Mouse (Mus musculus): Measurements from ENCODE around the gene Tgif1. TPM values are rescaled to one million over a fixed set of nuclear protein-coding genes. Genes with fewer than 3 reads are reported as not detected.

Gene Tgif1
- polyA plus RNA-seq, 1 experiment from 2014 or later, result 10.9 TPM

DNA sequence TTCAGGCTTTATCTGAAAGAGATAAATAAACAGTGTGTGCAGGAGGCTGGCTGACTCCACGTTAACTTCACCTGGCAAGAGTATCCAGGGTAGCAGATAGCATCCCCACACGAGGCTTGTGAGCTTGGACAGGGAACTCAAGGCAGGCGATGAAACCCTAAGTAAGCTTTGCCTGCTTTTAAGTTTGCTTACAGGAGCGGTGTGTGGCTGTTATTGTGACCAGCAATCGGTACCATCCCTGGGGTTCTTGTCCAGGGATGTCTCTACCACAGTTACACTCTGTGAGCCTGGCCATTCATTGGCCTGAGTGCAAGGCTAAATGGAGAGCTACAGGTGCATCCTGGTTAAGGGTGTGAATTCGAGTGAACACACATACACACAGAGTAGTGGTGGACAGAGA, 58.6 kb downstream of the Tgif1 start:
- Histone ChIP-seq H3K9ac (replicated peaks; ENCODE audit: low read depth, low read length) (no peak overlapping the region), H3K36me3 (ENCODE audit: control insufficient read depth, insufficient read depth, low read length) (no peaks in the 10 kb centered on the region)
- ATAC-seq (ENCODE audit: low read depth), result no peak

DNA sequence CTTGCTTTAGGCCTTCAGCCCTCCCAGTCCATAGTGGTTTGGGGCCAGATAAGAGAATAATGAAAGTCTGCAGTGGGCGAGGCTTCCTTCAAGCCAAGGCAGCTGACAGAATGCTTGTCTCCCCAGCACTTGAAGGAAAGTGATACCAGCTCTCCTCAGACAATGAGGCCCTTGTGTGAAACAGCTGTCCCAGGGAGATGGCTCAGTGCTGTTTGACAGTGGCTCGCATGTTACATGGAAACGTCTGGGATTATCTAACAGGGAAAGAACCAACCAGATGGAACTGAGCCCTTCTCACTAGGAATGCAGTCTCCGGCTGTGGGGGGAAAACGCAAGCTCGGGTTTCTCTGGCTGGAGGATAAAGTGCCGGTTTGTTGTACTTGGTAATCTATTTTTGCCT, 59.1 kb downstream of the Tgif1 start:
- no peak overlapping the region for H3K4me3 ChIP-seq (ENCODE audit: low read depth, low read length)
- ATAC-seq (ENCODE audit: low read depth), result peak; percentile 66; the same call in 1 of the 2 replicates
- WGBS, result 14% methylated on average over 7 of the region's 7 CpGs

More for the DNA sequence above, 58.6 kb downstream of the Tgif1 start:
- Histone ChIP-seq H3K4me2 (ENCODE audit: low read depth, low read length) (no peak overlapping the region), H3K4me3 (ENCODE audit: low read depth, low read length) (no peak overlapping the region), H3K27ac (ENCODE audit: low read depth, low read length) (peak overlapping the region; percentile 1), H3K9me3 (ENCODE audit: control insufficient read depth, low read length) (no peaks in the 10 kb centered on the region), H3K4me1 (ENCODE audit: control insufficient read depth, insufficient read depth, low read length) (no peaks in the 10 kb centered on the region), H3K27me3 (ENCODE audit: control insufficient read depth, insufficient read depth, low read length) (no peaks in the 10 kb centered on the region)
- 61% methylated on average over 6 of the region's 6 CpGs for WGBS

More for the DNA sequence above, 59.1 kb downstream of the Tgif1 start:
- peak overlapping the region; percentile 1 for H3K27ac ChIP-seq (ENCODE audit: low read depth, low read length)
- H3K4me1 ChIP-seq (ENCODE audit: control insufficient read depth, insufficient read depth, low read length), result no peaks in the 10 kb centered on the region
- no peak overlapping the region for H3K9ac ChIP-seq (replicated peaks; ENCODE audit: low read depth, low read length)
- no peaks in the 10 kb centered on the region for H3K9me3 ChIP-seq (ENCODE audit: control insufficient read depth, low read length)
- no peaks in the 10 kb centered on the region for H3K27me3 ChIP-seq (ENCODE audit: control insufficient read depth, insufficient read depth, low read length)
- H3K36me3 ChIP-seq (ENCODE audit: control insufficient read depth, insufficient read depth, low read length), result no peaks in the 10 kb centered on the region
- no peak overlapping the region for H3K4me2 ChIP-seq (ENCODE audit: low read depth, low read length)

MicroRNAs encoded within 50 kb of the gene (microRNA counts, 519-probe panel; counts per million panel counts)
- not detected for microRNA mmu-miR-1195

Small RNA genes within 50 kb of the gene (microRNA-seq; reads per million reads assigned to microRNA genes)
- not detected for gene Mir1195

Other genes starting within 250 kb of the Tgif1 start
- 1.5 and 2.8 TPM in 2 replicates for gene Myom1, start 149.1 kb upstream of the Tgif1 start, polyA plus RNA-seq (2014; fragmentation: Nextera tagmentation; extraction: Ambion mirVana)
- 63.7 and 118 TPM in 2 replicates for gene Myl12a, start 149.3 kb upstream of the Tgif1 start, polyA plus RNA-seq (2014; fragmentation: Nextera tagmentation; extraction: Ambion mirVana)